In the genomic region with DNA sequence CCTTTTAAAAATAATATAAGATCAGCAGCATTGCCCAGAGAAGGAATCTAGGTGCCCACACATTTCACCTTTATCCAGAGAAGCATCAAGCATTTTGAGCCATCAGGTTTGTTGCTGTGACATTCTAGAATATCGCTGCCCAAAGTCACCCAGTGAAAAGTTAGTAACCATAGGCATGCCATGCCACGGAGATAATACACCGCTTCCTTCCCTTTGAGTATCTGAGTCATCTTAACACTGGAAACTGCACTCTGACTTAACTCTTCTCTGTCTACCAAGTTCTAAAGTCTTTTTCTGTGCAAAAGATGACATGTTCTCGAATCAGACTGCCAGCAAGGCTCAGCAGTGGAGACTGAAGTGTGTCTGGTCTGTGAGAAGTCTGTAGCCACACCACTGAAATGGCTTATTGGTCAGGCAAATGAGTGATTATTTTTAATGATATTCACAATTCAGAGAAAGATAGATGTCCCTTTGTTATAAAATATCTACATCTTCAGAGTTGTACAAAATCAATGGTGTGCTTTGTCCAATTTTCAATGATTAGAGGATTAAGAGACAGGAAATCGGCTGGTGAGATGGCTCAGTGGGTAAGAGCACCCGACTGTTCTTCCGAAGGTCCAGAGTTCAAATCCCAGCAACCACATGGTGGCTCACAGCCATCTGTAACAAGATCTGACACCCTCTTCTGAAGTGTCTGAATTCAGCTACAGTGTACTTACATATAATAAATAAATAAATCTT, we compare ENCODE assay signal across 30 mouse cellular contexts.
DNase-seq lines count a peak whose midpoint lies in the region; ATAC-seq and TF ChIP-seq lines count a peak whose summit lies in the region.
"Had no signal": no experiment of that assay in that cellular context is flagged by ENCODE, and none has a peak within 500 bp of the region (broad histone marks: within the 10 kb centered on the region; RNA-seq: fewer than 3 reads in every experiment).

No protein-coding gene starts in this region.

- H3K4me1 ChIP-seq in liver, embryonic 12.5 days = peaks cover 44% of the 10 kb centered on the region
- peaks cover 29 to 36% of the 10 kb centered on the region in 2 experiments for H3K4me1 ChIP-seq in MEL (ENCODE audit: control insufficient read depth in 1 of 2, insufficient read depth in 2 of 2, low read length in 2 of 2)
- H3K4me1 ChIP-seq in midbrain, postnatal 0 days (ENCODE audit: insufficient read depth, low read length) = no peaks in the 10 kb centered on the region
- H3K4me1 ChIP-seq: forebrain, embryonic 15.5 days; heart, embryonic 12.5 days; heart, embryonic 15.5 days had no signal

- TF ChIP-seq EP300 in MEL (IDR thresholded peaks at IDR 0.05; ENCODE audit: low read depth in 1 of 2, low read length in 2 of 2) = no peak

- 32% methylated on average over 7 of the region's 7 CpGs for WGBS in liver, embryonic 12.5 days (ENCODE audit: insufficient replicate concordance)
- WGBS in midbrain, postnatal 0 days = 82% methylated on average over 7 of the region's 7 CpGs

- no peak overlapping the region for H3K4me2 ChIP-seq in liver, embryonic 12.5 days
- H3K4me2 ChIP-seq in midbrain, postnatal 0 days (ENCODE audit: low read depth, low read length, poor library complexity, severe bottlenecking) = no peak overlapping the region
- H3K4me2 ChIP-seq: embryonic facial prominence, embryonic 13.5 days; forebrain, embryonic 12.5 days; forebrain, embryonic 15.5 days; heart, embryonic 12.5 days; heart, embryonic 15.5 days; hindbrain, embryonic 13.5 days had no signal

- TF ChIP-seq RAD21 in MEL (IDR thresholded peaks at IDR 0.05; ENCODE audit: low read depth, low read length) = no peak

- H3K9ac ChIP-seq in liver, embryonic 12.5 days = no peak overlapping the region
- H3K9ac ChIP-seq in MEL (ENCODE audit: control insufficient read depth, low read depth, low read length, poor library complexity, severe bottlenecking) = peak overlapping the region; percentile 61
- no peak overlapping the region for H3K9ac ChIP-seq in midbrain, postnatal 0 days (replicated peaks; ENCODE audit: low read length, poor library complexity, severe bottlenecking)
- H3K9ac ChIP-seq: embryonic facial prominence, embryonic 13.5 days; forebrain, embryonic 12.5 days; forebrain, embryonic 15.5 days; heart, embryonic 12.5 days; heart, embryonic 15.5 days; hindbrain, embryonic 13.5 days had no signal

- ATAC-seq in liver, embryonic 12.5 days = 0 out of 2 replicates have a peak, but pooled peaks have one; percentile 19
- peak; percentile 63 for ATAC-seq in common myeloid progenitor, adult 5-6 weeks (replicated peaks; ENCODE audit: low read depth, poor library complexity, severe bottlenecking)
- ATAC-seq in midbrain, postnatal 0 days (ENCODE audit: low FRiP score) = no peak
- ATAC-seq: CD4-positive, CD25-positive, alpha-beta regulatory T cell, adult 4 months; forebrain, embryonic 15.5 days; hindbrain, embryonic 16.5 days; Patski had no signal

- DNase-seq in liver (no peak), MEL (ENCODE audit: low read depth, low spot score) (peak; percentile 96)
- DNase-seq in midbrain, postnatal 0 days (ENCODE audit: low spot score) = no peak
- no peak for DNase-seq in thymus, postnatal 4 days
- no peak for DNase-seq in spleen, postnatal 14 days (ENCODE audit: low spot score in 2 of 2)
- DNase-seq: adrenal gland, postnatal 10 days; adrenal gland, postnatal 36 days; cerebellum, adult 11 months; cerebellum, adult 2 months; cerebellum, adult 9-11 months; cerebellum, postnatal 25 days; embryo, embryonic 11 days; gastrocnemius, postnatal 25 days; heart, adult 18-20 months; heart, postnatal 10 days; heart, postnatal 36 days had no signal

- TF ChIP-seq POLR2A in MEL (IDR thresholded peaks at IDR 0.05; ENCODE audit: control insufficient read depth in 1 of 2, insufficient read depth in 1 of 2, low read depth in 1 of 2, low read length in 2 of 2, poor library complexity in 1 of 2) = peak in 1 of 2 experiments; percentile 64; a peak in 2 of 4 replicates

- no peaks in the 10 kb centered on the region for H3K9me3 ChIP-seq in liver, embryonic 12.5 days (replicated peaks)
- H3K9me3 ChIP-seq in MEL (replicated peaks; ENCODE audit: insufficient read depth, low read length) = no peaks in the 10 kb centered on the region
- H3K9me3 ChIP-seq in midbrain, postnatal 0 days (ENCODE audit: low read length) = no peaks in the 10 kb centered on the region
- H3K9me3 ChIP-seq: embryonic facial prominence, embryonic 10.5 days; embryonic facial prominence, embryonic 13.5 days; forebrain, embryonic 12.5 days; forebrain, embryonic 15.5 days; heart, embryonic 12.5 days; heart, embryonic 15.5 days; hindbrain, embryonic 10.5 days; hindbrain, embryonic 13.5 days had no signal

- no peaks in the 10 kb centered on the region for H3K79me2 ChIP-seq in MEL (ENCODE audit: control insufficient read depth, insufficient read depth, low read length, poor library complexity)

- no peaks in the 10 kb centered on the region for H3K36me3 ChIP-seq in liver, embryonic 12.5 days
- peaks cover 0 to 52% of the 10 kb centered on the region in 2 experiments; a peak in 2 of 4 replicates for H3K36me3 ChIP-seq in MEL (ENCODE audit: control insufficient read depth in 1 of 2, insufficient read depth in 2 of 2, low read length in 2 of 2)
- H3K36me3 ChIP-seq in midbrain, postnatal 0 days (ENCODE audit: insufficient read depth, low read length) = peaks cover 5% of the 10 kb centered on the region; the same call in 1 of the 2 replicates
- H3K36me3 ChIP-seq: embryonic facial prominence, embryonic 10.5 days; embryonic facial prominence, embryonic 13.5 days; forebrain, embryonic 15.5 days; heart, embryonic 12.5 days; heart, embryonic 15.5 days had no signal

- no peak overlapping the region for H3K4me3 ChIP-seq in liver, embryonic 12.5 days
- H3K4me3 ChIP-seq in MEL (ENCODE audit: control insufficient read depth in 1 of 2, insufficient read depth in 1 of 2, low read depth in 2 of 2, low read length in 2 of 2) = peak overlapping the region; percentile 42 to 52
- H3K4me3 ChIP-seq in midbrain, postnatal 0 days (ENCODE audit: low read depth, low read length) = no peak overlapping the region
- H3K4me3 ChIP-seq: embryonic facial prominence, embryonic 10.5 days; embryonic facial prominence, embryonic 13.5 days; erythroblast, embryonic 14.5 days; forebrain, embryonic 12.5 days; forebrain, embryonic 15.5 days; heart, embryonic 12.5 days; heart, embryonic 15.5 days; hindbrain, embryonic 10.5 days; hindbrain, embryonic 13.5 days had no signal

- TF ChIP-seq CTCF in MEL (IDR thresholded peaks at IDR 0.05 in 2 of 3, conservative IDR thresholded peaks at IDR 0.05 in 1 of 3; ENCODE audit: control insufficient read depth in 1 of 3, insufficient read depth in 1 of 3, low read depth in 2 of 3, low read length in 3 of 3, poor library complexity in 1 of 3, severe bottlenecking in 1 of 3) = no peak
- no peak for TF ChIP-seq CTCF in midbrain, postnatal 0 days (IDR thresholded peaks at IDR 0.05)

- H3K27me3 ChIP-seq in liver, embryonic 12.5 days (replicated peaks) = no peaks in the 10 kb centered on the region
- no peaks in the 10 kb centered on the region for H3K27me3 ChIP-seq in MEL (ENCODE audit: control insufficient read depth in 1 of 2, insufficient read depth in 2 of 2, low read length in 2 of 2)
- no peaks in the 10 kb centered on the region for H3K27me3 ChIP-seq in midbrain, postnatal 0 days (ENCODE audit: insufficient read depth, low read length)
- H3K27me3 ChIP-seq: embryonic facial prominence, embryonic 13.5 days; forebrain, embryonic 12.5 days; forebrain, embryonic 15.5 days; heart, embryonic 15.5 days; hindbrain, embryonic 13.5 days had no signal

- H3K27ac ChIP-seq in liver, embryonic 12.5 days = no peak overlapping the region
- H3K27ac ChIP-seq in MEL (ENCODE audit: control insufficient read depth, low read depth, low read length) = peak overlapping the region; percentile 86
- H3K27ac ChIP-seq in midbrain, postnatal 0 days (ENCODE audit: low read depth, low read length) = no peak overlapping the region
- H3K27ac ChIP-seq: embryonic facial prominence, embryonic 10.5 days; embryonic facial prominence, embryonic 13.5 days; forebrain, embryonic 12.5 days; forebrain, embryonic 15.5 days; heart, embryonic 15.5 days; hindbrain, embryonic 10.5 days; hindbrain, embryonic 13.5 days had no signal

TF ChIP-seq in MEL, 35 proteins besides CTCF, POLR2A, EP300 and RAD21:
- no peak for TF ChIP-seq RCOR1 (IDR thresholded peaks at IDR 0.05; ENCODE audit: low read depth, low read length)
- peak; percentile 97 for TF ChIP-seq TBP (IDR thresholded peaks at IDR 0.05; ENCODE audit: low read depth, low read length)
- no peak for TF ChIP-seq TCF12 (IDR thresholded peaks at IDR 0.05; ENCODE audit: low read depth, low read length)
- no peak for TF ChIP-seq SIN3A (IDR thresholded peaks at IDR 0.05; ENCODE audit: low read length)
- TF ChIP-seq ZKSCAN1 (IDR thresholded peaks at IDR 0.05; ENCODE audit: low read depth, low read length) = no peak
- 0 out of 2 replicates have a peak, but pooled peaks have one; percentile 70 for TF ChIP-seq UBTF (IDR thresholded peaks at IDR 0.05; ENCODE audit: borderline replicate concordance, insufficient read depth, low read depth, low read length)
- no peak for TF ChIP-seq BHLHE40 (IDR thresholded peaks at IDR 0.05; ENCODE audit: borderline replicate concordance, low read depth, low read length)
- no peak for TF ChIP-seq KAT2A (conservative IDR thresholded peaks at IDR 0.05; ENCODE audit: low read depth, low read length)
- TF ChIP-seq USF1 (IDR thresholded peaks at IDR 0.05; ENCODE audit: low read depth, low read length) = no peak
- TF ChIP-seq TAL1 (IDR thresholded peaks at IDR 0.05; ENCODE audit: low read length) = peak; percentile 67
- no peak for TF ChIP-seq POLR2AphosphoS2 (IDR thresholded peaks at IDR 0.05; ENCODE audit: low read length)
- peak; percentile 99 for TF ChIP-seq GATA1 (IDR thresholded peaks at IDR 0.05; ENCODE audit: low read depth, low read length)
- TF ChIP-seq ETS1 (IDR thresholded peaks at IDR 0.05; ENCODE audit: low read depth, low read length) = no peak
- no peak for TF ChIP-seq ELF1 (IDR thresholded peaks at IDR 0.05; ENCODE audit: low read depth, low read length)
- no peak for TF ChIP-seq CHD2 (IDR thresholded peaks at IDR 0.05; ENCODE audit: low read length)
TF ChIP-seq in MEL: peak in this region for 4.

Comparison
In these comparisons a context has a peak if more than half of its experiments do, and no peak if none do; other contexts are left out.
1. H3K4me3 ChIP-seq: peak in MEL (2 of 2); none in liver, embryonic 12.5 days (single experiment) and midbrain, postnatal 0 days (single experiment).